Mouse (Mus musculus) layer of hippocampus, postnatal 14 days (tissue): Measurements from ENCODE around the gene Kif2a. TPM values are rescaled to one million over a fixed set of nuclear protein-coding genes. Genes with fewer than 3 reads are reported as not detected.
"Not testable (repeated sequence)": the region's sequence is repeated elsewhere in the genome, so short reads cannot be mapped to it uniquely, and the experiment has no call there.

Experiments
- DNase-seq, 2 experiments: peaks; one replicate each; pipeline ENCODE4 v3.0.0; 2021 to 2022; ENCODE audit warnings: low spot score in 2 of 2, mixed read lengths in 1 of 2
- total RNA-seq, 2 experiments: library from RNA; stranded (reverse); gene quantifications; 2 replicates each; pipeline ENCODE4 v1.2.3; 2021

Kif2a gene
- total RNA-seq, 2 experiments from 2014 or later, result 139 to 145 TPM

GRCm38 (mm10) chr13:106936256-106937137, 85.4 kb downstream of the Kif2a start, which contains the start of gene Ipo11:
Ipo11 (minus strand) TSS chr13:106936958.
- peak; percentile 85 to 94 for DNase-seq

- no peak for DNase-seq
Observed at GRCm38 (mm10) chr13:106935871-106936255, 86.1 kb downstream of the Kif2a start.

- no peak for DNase-seq
Observed at GRCm38 (mm10) chr13:106929201-106929600, 92.7 kb downstream of the Kif2a start.

GRCm38 (mm10) chr13:106928296-106928695, 93.6 kb downstream of the Kif2a start:
- no peak for DNase-seq

GRCm38 (mm10) chr13:106925921-106926320, 96.0 kb downstream of the Kif2a start:
- DNase-seq, result not testable (repeated sequence)

- DNase-seq, result peak in 1 of 2 experiments; percentile 55
Observed at GRCm38 (mm10) chr13:106918322-106919050, 103.4 kb downstream of the Kif2a start.

GRCm38 (mm10) chr13:106913125-106913736, 108.7 kb downstream of the Kif2a start:
- DNase-seq, result no peak

GRCm38 (mm10) chr13:106910096-106910495, 111.8 kb downstream of the Kif2a start:
- DNase-seq, result no peak

Other genes with a start within 250 kb of the Kif2a start
- gene Ipo11, start 85.2 kb downstream of the Kif2a start, total RNA-seq, result 10 to 100 TPM; 57.5 to 58.6 TPM
- 10 to 100 TPM; 19.8 to 21.0 TPM for gene Dimt1, start 75.0 kb downstream of the Kif2a start, total RNA-seq